Mouse (Mus musculus) frontal cortex, postnatal 25 days (tissue): ENCODE results near the gene Chpf.

Experiments
- DNase-seq, 2 experiments: peaks; one replicate each; pipeline ENCODE4 v3.0.0; 2022; ENCODE audit warnings: low spot score in 2 of 2

Chpf gene

GRCm38 (mm10) chr1:75498897-75499296 is 19.8 kb upstream of the Chpf start:
- no peak for DNase-seq

GRCm38 (mm10) chr1:75494878-75495548 is 15.9 kb upstream of the Chpf start:
- no peak for DNase-seq

GRCm38 (mm10) chr1:75492579-75493170 is 13.6 kb upstream of the Chpf start:
- no peak for DNase-seq

- no peak for DNase-seq
These were observed 11.9 kb upstream of the Chpf start for GRCm38 (mm10) chr1:75490785-75491551.

- peak; percentile 47 to 61 for DNase-seq
These were observed 8.5 kb upstream of the Chpf start for GRCm38 (mm10) chr1:75487405-75488161.

- DNase-seq: no peak
These were observed 7.9 kb upstream of the Chpf start for GRCm38 (mm10) chr1:75487040-75487404.

- DNase-seq: no peak
These were observed 7.5 kb upstream of the Chpf start for GRCm38 (mm10) chr1:75486561-75486960.

GRCm38 (mm10) chr1:75480735-75481134 is 1.6 kb upstream of the Chpf start:
- DNase-seq: no peak

GRCm38 (mm10) chr1:75480036-75480435 is 929 bp upstream of the Chpf start:
- no peak for DNase-seq

GRCm38 (mm10) chr1:75479635-75479989 is 505 bp upstream of the Chpf start:
- DNase-seq: no peak

- DNase-seq: no peak
These were observed 610 bp downstream of the Chpf start for GRCm38 (mm10) chr1:75478497-75478896.

- no peak for DNase-seq
These were observed 1.2 kb downstream of the Chpf start for GRCm38 (mm10) chr1:75477966-75478290.

GRCm38 (mm10) chr1:75477264-75477965 is 1.7 kb downstream of the Chpf start:
- peak; percentile 81 for DNase-seq

- no peak for DNase-seq
These were observed 2.7 kb downstream of the Chpf start for GRCm38 (mm10) chr1:75476441-75476840.

- DNase-seq: no peak
These were observed 9.8 kb downstream of the Chpf start for GRCm38 (mm10) chr1:75469287-75469825.

- peak; percentile 76 to 83 for DNase-seq
These were observed 11.7 kb downstream of the Chpf start for GRCm38 (mm10) chr1:75467215-75467927.

- DNase-seq: no peak
These were observed 15.4 kb downstream of the Chpf start for GRCm38 (mm10) chr1:75463652-75464204.

- DNase-seq: no peak
These were observed 16.5 kb downstream of the Chpf start for GRCm38 (mm10) chr1:75462636-75463035.

GRCm38 (mm10) chr1:75460297-75460696 is 18.8 kb downstream of the Chpf start:
- no peak for DNase-seq
